Mouse (Mus musculus): ENCODE results near the gene Pcyt1a. TPM values are rescaled to one million over a fixed set of nuclear protein-coding genes. Genes with fewer than 3 reads are reported as not detected.

The Pcyt1a gene
- polyA plus RNA-seq, 1 experiment: 14.6 TPM

DNA sequence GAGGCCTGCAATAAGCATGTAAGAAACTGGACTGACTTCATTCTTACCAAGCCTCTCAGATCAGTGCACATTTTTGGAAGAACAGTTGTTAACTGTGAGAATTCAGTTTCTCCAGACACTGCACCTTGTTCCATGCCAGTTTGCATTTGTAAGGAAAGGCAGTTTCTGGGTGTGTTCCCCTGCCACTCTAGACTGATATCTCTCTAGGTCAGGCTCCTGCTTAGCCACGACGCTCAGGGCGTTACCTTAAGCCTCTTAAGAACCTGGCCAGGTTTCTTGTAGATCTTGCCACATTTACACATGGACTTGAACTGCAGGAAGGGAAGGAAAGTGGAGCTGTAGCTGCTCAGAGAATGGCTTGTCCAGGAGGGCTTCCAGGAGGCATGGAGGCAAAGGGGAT lies 18.9 kb downstream of the Pcyt1a start:
- no peaks in the 10 kb centered on the region for H3K9me3 ChIP-seq (replicated peaks; ENCODE audit: control insufficient read depth, insufficient read depth, low read length, poor library complexity, severe bottlenecking)
- H3K27ac ChIP-seq (ENCODE audit: insufficient read depth, low read length): no peak overlapping the region
- no peaks in the 10 kb centered on the region for H3K36me3 ChIP-seq (ENCODE audit: control insufficient read depth, insufficient read depth, low read length, poor library complexity, severe bottlenecking)
- peaks cover 3% of the 10 kb centered on the region for H3K4me1 ChIP-seq (ENCODE audit: control insufficient read depth, insufficient read depth, low read length)
- H3K27me3 ChIP-seq (ENCODE audit: control insufficient read depth, insufficient read depth, low read length, poor library complexity, severe bottlenecking): no peaks in the 10 kb centered on the region
- no peak overlapping the region for H3K4me3 ChIP-seq (ENCODE audit: low read depth, low read length)
- no peak for TF ChIP-seq EP300 (IDR thresholded peaks at IDR 0.05; ENCODE audit: insufficient read depth, low read depth, low read length)
- no peak for TF ChIP-seq CTCF (IDR thresholded peaks at IDR 0.05; ENCODE audit: low read depth, low read length)
- TF ChIP-seq POLR2A (IDR thresholded peaks at IDR 0.05; ENCODE audit: insufficient read depth, low read length): no peak
- no peak overlapping the region for H3K9ac ChIP-seq (ENCODE audit: low read depth, poor library complexity, severe bottlenecking)

DNA sequence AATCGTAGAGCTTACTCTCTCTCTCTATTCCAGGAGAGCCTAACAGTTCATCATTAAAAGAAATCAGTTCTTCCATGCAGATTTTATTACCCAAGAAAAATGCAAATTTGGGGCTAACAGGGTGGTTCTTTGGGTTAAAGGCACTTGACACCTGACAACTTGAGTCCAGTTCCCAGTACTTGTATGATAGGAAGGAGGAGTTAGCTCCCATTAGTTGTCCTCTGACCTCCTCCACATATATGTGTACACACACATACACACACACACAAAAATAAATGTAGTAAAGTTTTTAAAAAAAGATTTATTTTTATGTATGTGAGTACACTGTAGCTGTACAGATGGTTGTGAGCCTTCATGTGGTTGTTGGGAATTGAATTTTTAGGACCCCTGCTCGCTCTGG lies 19.4 kb downstream of the Pcyt1a start:
- no peaks in the 10 kb centered on the region for H3K36me3 ChIP-seq (ENCODE audit: control insufficient read depth, insufficient read depth, low read length, poor library complexity, severe bottlenecking)
- no peak overlapping the region for H3K9ac ChIP-seq (ENCODE audit: low read depth, poor library complexity, severe bottlenecking)
- no peaks in the 10 kb centered on the region for H3K9me3 ChIP-seq (replicated peaks; ENCODE audit: control insufficient read depth, insufficient read depth, low read length, poor library complexity, severe bottlenecking)
- peaks cover 3% of the 10 kb centered on the region for H3K4me1 ChIP-seq (ENCODE audit: control insufficient read depth, insufficient read depth, low read length)
- H3K27me3 ChIP-seq (ENCODE audit: control insufficient read depth, insufficient read depth, low read length, poor library complexity, severe bottlenecking): no peaks in the 10 kb centered on the region
- TF ChIP-seq CTCF (IDR thresholded peaks at IDR 0.05; ENCODE audit: low read depth, low read length) (no peak), EP300 (IDR thresholded peaks at IDR 0.05; ENCODE audit: insufficient read depth, low read depth, low read length) (no peak), POLR2A (IDR thresholded peaks at IDR 0.05; ENCODE audit: insufficient read depth, low read length) (no peak)
- H3K4me3 ChIP-seq (ENCODE audit: low read depth, low read length): no peak overlapping the region
- H3K27ac ChIP-seq (ENCODE audit: insufficient read depth, low read length): no peak overlapping the region

DNA sequence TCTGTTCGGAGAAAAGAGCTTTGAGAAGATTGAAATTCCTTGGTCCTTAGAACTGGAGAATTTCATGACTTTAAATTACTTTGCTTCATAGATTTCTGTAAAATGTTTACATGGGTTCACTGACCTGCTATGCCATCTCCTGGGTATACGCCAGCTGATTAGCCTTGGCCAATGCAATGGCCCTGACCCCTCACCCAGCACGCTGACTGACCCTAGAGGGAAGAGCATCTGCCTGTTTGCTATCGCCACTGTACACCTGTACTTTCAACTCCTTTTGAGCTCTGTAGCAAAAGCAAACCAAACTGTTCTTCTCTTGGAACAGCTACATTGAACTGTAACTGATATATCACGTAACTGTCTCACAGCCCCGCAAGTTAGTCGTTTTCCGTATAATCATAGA lies 22.4 kb downstream of the Pcyt1a start:
- H3K27ac ChIP-seq (ENCODE audit: insufficient read depth, low read length): no peak overlapping the region
- H3K9me3 ChIP-seq (replicated peaks; ENCODE audit: control insufficient read depth, insufficient read depth, low read length, poor library complexity, severe bottlenecking): no peaks in the 10 kb centered on the region
- H3K4me3 ChIP-seq (ENCODE audit: low read depth, low read length): no peak overlapping the region
- peaks cover 3% of the 10 kb centered on the region for H3K4me1 ChIP-seq (ENCODE audit: control insufficient read depth, insufficient read depth, low read length)
- H3K9ac ChIP-seq (ENCODE audit: low read depth, poor library complexity, severe bottlenecking): no peak overlapping the region
- no peaks in the 10 kb centered on the region for H3K36me3 ChIP-seq (ENCODE audit: control insufficient read depth, insufficient read depth, low read length, poor library complexity, severe bottlenecking)
- no peak for TF ChIP-seq POLR2A (IDR thresholded peaks at IDR 0.05; ENCODE audit: insufficient read depth, low read length)
- TF ChIP-seq EP300 (IDR thresholded peaks at IDR 0.05; ENCODE audit: insufficient read depth, low read depth, low read length): no peak
- no peak for TF ChIP-seq CTCF (IDR thresholded peaks at IDR 0.05; ENCODE audit: low read depth, low read length)
- H3K27me3 ChIP-seq (ENCODE audit: control insufficient read depth, insufficient read depth, low read length, poor library complexity, severe bottlenecking): no peaks in the 10 kb centered on the region

DNA sequence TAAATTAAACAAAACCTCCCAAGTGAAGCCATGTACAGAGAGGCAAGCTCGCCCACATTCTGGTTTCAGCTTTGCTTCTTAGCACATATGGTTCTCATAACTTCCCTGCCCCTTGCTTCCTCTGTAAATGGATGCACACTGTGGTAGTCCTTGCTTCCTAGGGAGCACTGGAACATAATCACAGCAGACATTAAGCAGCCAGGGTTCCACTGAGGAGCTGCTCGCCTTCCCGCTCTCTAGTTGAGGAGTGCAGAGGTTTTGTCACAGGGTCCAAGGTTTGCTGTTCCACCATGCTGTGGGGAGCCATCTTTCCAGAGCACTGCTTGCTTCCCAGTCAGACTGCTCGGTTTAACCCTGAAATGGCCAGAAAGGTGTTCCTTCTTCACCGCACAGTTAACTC lies 23.9 kb downstream of the Pcyt1a start:
- Histone ChIP-seq H3K9ac (ENCODE audit: low read depth, poor library complexity, severe bottlenecking) (no peak overlapping the region), H3K27me3 (ENCODE audit: control insufficient read depth, insufficient read depth, low read length, poor library complexity, severe bottlenecking) (no peaks in the 10 kb centered on the region), H3K4me1 (ENCODE audit: control insufficient read depth, insufficient read depth, low read length) (peaks cover 2% of the 10 kb centered on the region), H3K9me3 (replicated peaks; ENCODE audit: control insufficient read depth, insufficient read depth, low read length, poor library complexity, severe bottlenecking) (no peaks in the 10 kb centered on the region), H3K4me3 (ENCODE audit: low read depth, low read length) (no peak overlapping the region), H3K36me3 (ENCODE audit: control insufficient read depth, insufficient read depth, low read length, poor library complexity, severe bottlenecking) (no peaks in the 10 kb centered on the region), H3K27ac (ENCODE audit: insufficient read depth, low read length) (no peak overlapping the region)
- TF ChIP-seq POLR2A (IDR thresholded peaks at IDR 0.05; ENCODE audit: insufficient read depth, low read length): no peak
- TF ChIP-seq EP300 (IDR thresholded peaks at IDR 0.05; ENCODE audit: insufficient read depth, low read depth, low read length): no peak
- no peak for TF ChIP-seq CTCF (IDR thresholded peaks at IDR 0.05; ENCODE audit: low read depth, low read length)

DNA sequence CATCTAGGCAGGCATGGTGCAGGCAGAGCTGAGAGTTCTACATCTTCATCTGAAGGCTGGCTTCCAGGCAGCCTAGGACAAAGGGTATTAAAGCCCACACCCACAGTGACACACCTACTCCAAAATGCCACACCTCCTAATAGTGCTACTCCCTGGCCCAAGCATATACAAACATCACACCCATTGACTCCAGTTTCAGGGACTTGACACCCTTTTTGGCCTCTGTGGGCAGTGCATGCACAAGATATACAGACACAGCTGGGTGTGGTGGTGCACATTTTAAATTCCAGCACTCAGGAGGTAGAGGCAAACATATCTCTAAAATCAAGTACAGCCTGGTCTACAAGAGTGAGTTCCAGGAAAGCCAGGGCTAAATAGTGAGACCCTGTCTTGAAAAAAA lies 25.4 kb downstream of the Pcyt1a start:
- Histone ChIP-seq H3K4me1 (ENCODE audit: control insufficient read depth, insufficient read depth, low read length) (no peaks in the 10 kb centered on the region), H3K9me3 (replicated peaks; ENCODE audit: control insufficient read depth, insufficient read depth, low read length, poor library complexity, severe bottlenecking) (no peaks in the 10 kb centered on the region), H3K27ac (ENCODE audit: insufficient read depth, low read length) (no peak overlapping the region), H3K9ac (ENCODE audit: low read depth, poor library complexity, severe bottlenecking) (no peak overlapping the region), H3K27me3 (ENCODE audit: control insufficient read depth, insufficient read depth, low read length, poor library complexity, severe bottlenecking) (no peaks in the 10 kb centered on the region), H3K36me3 (ENCODE audit: control insufficient read depth, insufficient read depth, low read length, poor library complexity, severe bottlenecking) (no peaks in the 10 kb centered on the region), H3K4me3 (ENCODE audit: low read depth, low read length) (no peak overlapping the region)
- TF ChIP-seq CTCF (IDR thresholded peaks at IDR 0.05; ENCODE audit: low read depth, low read length) (no peak), EP300 (IDR thresholded peaks at IDR 0.05; ENCODE audit: insufficient read depth, low read depth, low read length) (no peak), POLR2A (IDR thresholded peaks at IDR 0.05; ENCODE audit: insufficient read depth, low read length) (no peak)

DNA sequence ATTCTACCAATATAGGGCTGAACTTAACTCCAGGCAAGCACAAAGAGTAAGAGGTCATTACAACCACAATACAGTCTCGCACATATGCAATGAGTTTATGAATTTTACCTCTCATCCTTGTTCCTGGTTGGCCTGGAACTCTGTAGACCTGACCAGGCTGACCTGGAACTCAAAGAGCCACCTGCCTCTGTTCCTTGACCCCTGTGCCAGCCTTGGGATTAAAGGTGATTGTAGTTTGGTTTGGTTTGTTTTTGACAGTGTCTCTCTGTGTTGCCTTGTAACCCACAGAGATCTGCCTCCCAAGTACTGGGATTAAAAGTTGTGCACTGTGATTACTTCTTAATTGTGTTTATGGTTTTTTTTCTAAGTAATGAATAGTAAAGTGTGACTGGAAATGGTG lies 26.0 kb downstream of the Pcyt1a start:
- no peaks in the 10 kb centered on the region for H3K9me3 ChIP-seq (replicated peaks; ENCODE audit: control insufficient read depth, insufficient read depth, low read length, poor library complexity, severe bottlenecking)
- TF ChIP-seq CTCF (IDR thresholded peaks at IDR 0.05; ENCODE audit: low read depth, low read length) (no peak), EP300 (IDR thresholded peaks at IDR 0.05; ENCODE audit: insufficient read depth, low read depth, low read length) (no peak), POLR2A (IDR thresholded peaks at IDR 0.05; ENCODE audit: insufficient read depth, low read length) (no peak)
- H3K9ac ChIP-seq (ENCODE audit: low read depth, poor library complexity, severe bottlenecking): no peak overlapping the region
- no peaks in the 10 kb centered on the region for H3K27me3 ChIP-seq (ENCODE audit: control insufficient read depth, insufficient read depth, low read length, poor library complexity, severe bottlenecking)
- H3K4me3 ChIP-seq (ENCODE audit: low read depth, low read length): no peak overlapping the region
- no peaks in the 10 kb centered on the region for H3K4me1 ChIP-seq (ENCODE audit: control insufficient read depth, insufficient read depth, low read length)
- no peaks in the 10 kb centered on the region for H3K36me3 ChIP-seq (ENCODE audit: control insufficient read depth, insufficient read depth, low read length, poor library complexity, severe bottlenecking)
- no peak overlapping the region for H3K27ac ChIP-seq (ENCODE audit: insufficient read depth, low read length)
